In the genomic region with DNA sequence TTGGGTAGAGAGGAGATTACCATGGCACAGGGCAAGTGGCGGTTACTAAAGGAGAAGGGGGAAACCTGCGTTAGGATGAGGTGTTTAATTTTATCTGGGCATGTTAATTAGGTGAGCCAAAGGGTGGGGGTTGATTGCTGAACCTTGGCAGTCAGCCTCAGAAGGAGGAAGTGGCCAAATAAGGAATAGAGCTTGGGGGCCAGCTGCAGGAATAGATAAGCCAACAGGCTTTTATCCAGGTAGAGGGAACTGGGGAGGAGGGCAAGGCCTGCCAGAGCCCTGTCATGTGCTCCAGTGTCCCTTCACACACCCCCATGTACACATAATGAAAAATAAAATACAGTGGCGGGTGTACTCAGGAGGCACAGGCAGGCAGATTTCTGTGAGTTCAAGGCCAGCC, we compare ENCODE assay signal across 10 mouse cellular contexts. TPM values are rescaled to one million over a fixed set of nuclear protein-coding genes. Genes with fewer than 3 reads are reported as not detected.
A peak's percentile ranks its signal among the peaks of the same experiment; 100 is the strongest.
DNase-seq lines count a peak whose midpoint lies in the region; ATAC-seq and TF ChIP-seq lines count a peak whose summit lies in the region.
"Had no signal": no experiment of that assay in that cellular context is flagged by ENCODE, and none has a peak within 500 bp of the region (broad histone marks: within the 10 kb centered on the region; RNA-seq: fewer than 3 reads in every experiment).

No protein-coding gene starts in this region.

- no peak for ATAC-seq in neural tube, embryonic 15.5 days (ENCODE audit: low FRiP score)
- peak; percentile 87 for ATAC-seq in liver, embryonic 11.5 days (replicated peaks; ENCODE audit: low FRiP score)

- WGBS in neural tube, embryonic 15.5 days, result 56% methylated on average over 3 of the region's 3 CpGs
- WGBS in liver, embryonic 11.5 days, result 26% methylated on average over 3 of the region's 3 CpGs

- peaks cover 28% of the 10 kb centered on the region for H3K36me3 ChIP-seq in neural tube, embryonic 15.5 days
- H3K36me3 ChIP-seq in liver, embryonic 11.5 days (ENCODE audit: control insufficient read depth, insufficient read depth, low read length), result peaks cover 2% of the 10 kb centered on the region; the same call in 1 of the 2 replicates

- intact Hi-C loops in gastrocnemius, adult 2 months (cut with DNase I), result no loop called here

- no peaks in the 10 kb centered on the region for H3K9me3 ChIP-seq in neural tube, embryonic 15.5 days (replicated peaks)
- peaks cover 4% of the 10 kb centered on the region; the same call in 1 of the 2 replicates for H3K9me3 ChIP-seq in liver, embryonic 11.5 days (ENCODE audit: control insufficient read depth, low read length)

- H3K4me3 ChIP-seq in neural tube, embryonic 15.5 days (replicated peaks), result no peak overlapping the region
- H3K4me3 ChIP-seq in liver, embryonic 11.5 days (ENCODE audit: low read depth, low read length), result no peak overlapping the region
- no peak overlapping the region for H3K4me3 ChIP-seq in gastrocnemius, adult 2 months

- no peak overlapping the region for H3K9ac ChIP-seq in neural tube, embryonic 15.5 days (replicated peaks)
- no peak overlapping the region for H3K9ac ChIP-seq in liver, embryonic 11.5 days (ENCODE audit: low read depth, low read length)

- no peak overlapping the region for H3K4me2 ChIP-seq in neural tube, embryonic 15.5 days
- H3K4me2 ChIP-seq in liver, embryonic 11.5 days, result 0 out of 2 replicates have a peak overlapping the region, but pooled peaks have one; percentile 18

- 0 out of 2 replicates have a peak overlapping the region, but pooled peaks have one; percentile 33 for H3K27ac ChIP-seq in neural tube, embryonic 15.5 days (replicated peaks)
- H3K27ac ChIP-seq in liver, embryonic 11.5 days (ENCODE audit: low read depth, low read length), result no peak overlapping the region
- H3K27ac ChIP-seq in gastrocnemius, adult 2 months, result no peak overlapping the region
- H3K27ac ChIP-seq: macrophage had no signal

- DNase-seq in cerebellum, postnatal 14 days, result peak; percentile 54 to 59
- no peak for DNase-seq in cerebellum, postnatal 4 days (ENCODE audit: low spot score in 2 of 2)
- DNase-seq in neural tube, embryonic 10.5 days (ENCODE audit: extremely low spot score, low spot score), result no peak
- no peak for DNase-seq in liver, embryonic 11.5 days (ENCODE audit: low spot score)
- no peak for DNase-seq in gastrocnemius, postnatal 10 days
- DNase-seq in gastrocnemius, adult 2 months, result no peak
- no peak for DNase-seq in urinary bladder, postnatal 36 days (ENCODE audit: low spot score in 2 of 2)
- DNase-seq: gastrocnemius, postnatal 25 days had no signal

- H3K27me3 ChIP-seq in neural tube, embryonic 15.5 days (replicated peaks), result no peaks in the 10 kb centered on the region
- no peaks in the 10 kb centered on the region for H3K27me3 ChIP-seq in liver, embryonic 11.5 days (replicated peaks; ENCODE audit: control insufficient read depth, insufficient read depth, low read length)

- H3K4me1 ChIP-seq in neural tube, embryonic 15.5 days, result peaks cover 5% of the 10 kb centered on the region; the same call in 1 of the 2 replicates
- peaks cover 29% of the 10 kb centered on the region for H3K4me1 ChIP-seq in liver, embryonic 11.5 days (replicated peaks; ENCODE audit: control insufficient read depth, insufficient read depth, low read length)

- no peak for TF ChIP-seq CTCF in gastrocnemius, adult 2 months (IDR thresholded peaks at IDR 0.05)

RNA-seq across cellular contexts. Expression of gene Calm1, which starts 13.2 kb away (rescaled TPM):
- 2,749 and 3,020 TPM in 2 replicates for polyA plus RNA-seq in neural tube, embryonic 15.5 days (2015; fragmentation: Nextera tagmentation; extraction: Ambion mirVana)
- 957 and 975 TPM in 2 replicates for polyA plus RNA-seq in liver, embryonic 11.5 days (2014; fragmentation: Nextera tagmentation; extraction: Ambion mirVana)
- total RNA-seq in gastrocnemius, postnatal 10 days (2021), result 100 to 1,000 TPM; 360 to 362 TPM
- 100 to 1,000 TPM; 513 to 579 TPM for total RNA-seq in gastrocnemius, adult 2 months (2021)

RNA-seq across cellular contexts. Expression of gene Nrde2, which starts 52.9 kb away (rescaled TPM):
- polyA plus RNA-seq in neural tube, embryonic 15.5 days (2015; fragmentation: Nextera tagmentation; extraction: Ambion mirVana), result 10.4 and 11.8 TPM in 2 replicates
- polyA plus RNA-seq in liver, embryonic 11.5 days (2014; fragmentation: Nextera tagmentation; extraction: Ambion mirVana), result 14.0 and 14.3 TPM in 2 replicates
- 10 to 100 TPM; 11.1 to 11.2 TPM for total RNA-seq in gastrocnemius, postnatal 10 days (2021)
- total RNA-seq in gastrocnemius, adult 2 months (2021), result 1 to 10 TPM; 7.8 to 9.1 TPM

Comparison
In these comparisons a context has a peak if more than half of its experiments do, and no peak if none do; other contexts are left out.
1. DNase-seq: peak in cerebellum, postnatal 14 days (2 of 2); none in cerebellum, postnatal 4 days (0 of 2), neural tube, embryonic 10.5 days (single experiment), liver, embryonic 11.5 days (single experiment), gastrocnemius, postnatal 10 days (single experiment), gastrocnemius, adult 2 months (single experiment) and urinary bladder, postnatal 36 days (0 of 2).